Mouse (Mus musculus) activated CD4-positive, CD25-positive, alpha-beta regulatory T cell (primary cell): ENCODE measurements around the gene Lce3c. TPM values are rescaled to one million over a fixed set of nuclear protein-coding genes. Genes with fewer than 3 reads are reported as not detected.

Source experiments
- polyA plus RNA-seq, 2 experiments: library from polyadenylated mRNA; unstranded; fragments of 100-300 nt; shearing (Covaris generic); gene quantifications; one replicate each; pipeline ENCODE4 v1.2.1; 2017

Gene Lce3c
- polyA plus RNA-seq: not detected

GRCm38 (mm10) chr3:92944186-92944585, at the start of gene Lce3c:
Lce3c (plus strand) TSS chr3:92944486.

DNA sequence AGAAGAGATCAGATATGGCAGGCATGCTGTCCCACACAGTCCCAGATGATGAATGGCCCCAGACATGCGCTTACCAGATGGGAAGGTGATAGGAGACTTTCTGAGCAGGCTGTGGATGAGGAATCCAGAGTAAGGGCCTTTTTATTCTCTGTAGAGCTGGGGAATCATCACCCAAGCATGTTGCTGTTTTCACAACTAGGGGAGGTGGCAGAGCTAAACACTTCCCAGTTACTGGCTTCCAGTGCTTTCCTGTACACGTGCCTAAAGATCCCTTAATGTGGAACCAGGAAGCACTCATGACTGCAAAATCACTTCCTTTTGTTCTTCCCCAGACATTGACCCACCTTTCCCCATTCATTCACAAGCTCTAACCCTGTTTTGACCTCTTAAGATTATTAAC, 18.2 kb upstream of the Lce3c start, which contains the start of gene Lce3a:
Lce3a (minus strand) TSS at position 101 of the 400 bp plus-strand sequence.

GRCm38 (mm10) chr3:92932679-92933078, 11.6 kb upstream of the Lce3c start, which contains the start of gene Lce3b:
Lce3b (plus strand) TSS chr3:92932979.

GRCm38 (mm10) chr3:92957090-92957489, 12.8 kb downstream of the Lce3c start, which contains the start of gene Lce3d:
Lce3d (plus strand) TSS chr3:92957390.

GRCm38 (mm10) chr3:92966761-92967160, 22.5 kb downstream of the Lce3c start, which contains the start of gene Lce3e:
Lce3e (plus strand) TSS chr3:92967061.

DNA sequence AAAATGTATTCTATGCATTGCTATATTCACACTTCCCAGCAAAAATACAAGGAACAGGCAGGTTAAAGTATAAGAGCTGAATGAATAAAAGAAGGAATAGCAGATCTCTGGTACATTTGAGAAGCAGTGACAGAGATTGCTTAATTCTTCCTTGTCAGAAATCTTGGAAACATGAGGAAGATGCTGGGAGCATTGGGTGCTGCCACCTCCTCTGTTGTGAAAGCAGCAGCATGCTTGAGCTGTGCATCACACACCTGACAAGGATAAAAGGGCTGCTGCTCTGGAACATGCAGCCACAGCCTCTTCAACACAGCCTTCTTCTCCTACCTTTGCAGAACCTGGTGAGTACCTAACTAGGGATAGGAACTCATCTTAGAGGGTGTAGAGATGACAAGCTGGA, 47.6 kb downstream of the Lce3c start, which contains the start of gene Lce3f:
Lce3f (plus strand) TSS at position 301 of the 400 bp plus-strand sequence.

Other genes starting within 250 kb of the Lce3c start
- gene Lce1e, start 235.4 kb upstream of the Lce3c start, polyA plus RNA-seq: not detected
- not detected for gene Lce1f, start 224.1 kb upstream of the Lce3c start, polyA plus RNA-seq
- gene Gm38119, start 205.4 kb upstream of the Lce3c start, polyA plus RNA-seq: not detected
- not detected for gene Lce1g, start 192.1 kb upstream of the Lce3c start, polyA plus RNA-seq
- not detected for gene Lce1h, start 179.4 kb upstream of the Lce3c start, polyA plus RNA-seq
- not detected for gene Lce1i, start 165.6 kb upstream of the Lce3c start, polyA plus RNA-seq
- not detected for gene Lce1j, start 154.0 kb upstream of the Lce3c start, polyA plus RNA-seq
- gene Lce1k, start 136.6 kb upstream of the Lce3c start, polyA plus RNA-seq: not detected
- gene Kprp, start 117.2 kb upstream of the Lce3c start, polyA plus RNA-seq: not detected
- not detected for gene Lce1l, start 93.2 kb upstream of the Lce3c start, polyA plus RNA-seq
- gene 2310050C09Rik, start 74.3 kb upstream of the Lce3c start, polyA plus RNA-seq: not detected
- gene Lce3a, start 18.3 kb upstream of the Lce3c start, polyA plus RNA-seq: not detected
- not detected for gene Lce3b, start 11.5 kb upstream of the Lce3c start, polyA plus RNA-seq
- not detected for gene Lce3d, start 12.9 kb downstream of the Lce3c start, polyA plus RNA-seq
- gene Lce3e, start 22.6 kb downstream of the Lce3c start, polyA plus RNA-seq: not detected
- gene Lce3f, start 47.7 kb downstream of the Lce3c start, polyA plus RNA-seq: not detected
- gene Crct1, start 71.2 kb downstream of the Lce3c start, polyA plus RNA-seq: not detected
- not detected for gene Lce1m, start 74.6 kb downstream of the Lce3c start, polyA plus RNA-seq
- 1 to 10 TPM in 1 of 2 experiments, not detected in 1; 1.6 TPM for gene Gm4858, start 124.3 kb downstream of the Lce3c start, polyA plus RNA-seq
- gene Crnn, start 200.3 kb downstream of the Lce3c start, polyA plus RNA-seq: not detected